Mouse (Mus musculus) heart, adult 2 months (tissue): ENCODE measurements around the gene Fat4.

Experiments used
- CTCF ChIP-seq: fragments of 200-600 bp; IDR thresholded peaks from 2 replicates; pipeline ENCODE4 v1.8.1; 2022; ENCODE audit warnings: antibody characterized with exemption, mild to moderate bottlenecking, moderate library complexity
- POLR2A ChIP-seq: fragments of 200-500 bp; IDR thresholded peaks from 2 replicates; pipeline ENCODE4 v1.6.1; 2011; ENCODE audit warnings: mild to moderate bottlenecking, low read depth, low read length, control low read depth; ENCODE audit not compliant: insufficient read depth

DNA sequence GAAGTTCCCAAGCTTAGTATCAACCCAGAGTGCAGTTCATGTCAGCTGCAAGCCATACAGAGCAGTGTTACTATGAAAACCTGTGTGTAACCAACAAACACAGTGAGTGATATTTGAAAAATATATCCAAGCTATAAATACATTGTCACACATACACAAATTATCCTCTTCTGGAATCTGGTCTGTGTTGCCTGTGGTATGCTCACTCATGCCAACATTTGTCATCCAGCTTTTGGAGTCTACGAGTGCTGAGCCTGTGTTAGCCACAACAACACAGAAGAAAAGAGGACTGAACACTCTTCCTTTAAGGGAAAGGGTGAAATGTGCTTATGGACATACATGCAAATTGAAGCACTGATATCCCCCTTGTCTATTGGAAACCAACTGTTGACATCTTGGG is 53.6 kb downstream of the Fat4 start:
- TF ChIP-seq CTCF: no peak
- no peak for TF ChIP-seq POLR2A
